Mouse (Mus musculus) left cerebral cortex, adult 8-10 months (tissue): ENCODE measurements around the gene Hemk1. TPM values are rescaled to one million over a fixed set of nuclear protein-coding genes. Genes with fewer than 3 reads are reported as not detected.

Experiments
- DNase-seq, 2 experiments: peaks; one replicate each; pipeline ENCODE4 v3.0.0; 2022; ENCODE audit warnings: low spot score in 2 of 2
- total RNA-seq, 4 experiments: library from RNA; stranded (reverse); gene quantifications; 2 replicates each; pipeline ENCODE4 v1.2.4; 2022

Gene Hemk1
- total RNA-seq, 4 experiments from 2014 or later: 14.9 to 20.6 (median 18.7) TPM

DNA sequence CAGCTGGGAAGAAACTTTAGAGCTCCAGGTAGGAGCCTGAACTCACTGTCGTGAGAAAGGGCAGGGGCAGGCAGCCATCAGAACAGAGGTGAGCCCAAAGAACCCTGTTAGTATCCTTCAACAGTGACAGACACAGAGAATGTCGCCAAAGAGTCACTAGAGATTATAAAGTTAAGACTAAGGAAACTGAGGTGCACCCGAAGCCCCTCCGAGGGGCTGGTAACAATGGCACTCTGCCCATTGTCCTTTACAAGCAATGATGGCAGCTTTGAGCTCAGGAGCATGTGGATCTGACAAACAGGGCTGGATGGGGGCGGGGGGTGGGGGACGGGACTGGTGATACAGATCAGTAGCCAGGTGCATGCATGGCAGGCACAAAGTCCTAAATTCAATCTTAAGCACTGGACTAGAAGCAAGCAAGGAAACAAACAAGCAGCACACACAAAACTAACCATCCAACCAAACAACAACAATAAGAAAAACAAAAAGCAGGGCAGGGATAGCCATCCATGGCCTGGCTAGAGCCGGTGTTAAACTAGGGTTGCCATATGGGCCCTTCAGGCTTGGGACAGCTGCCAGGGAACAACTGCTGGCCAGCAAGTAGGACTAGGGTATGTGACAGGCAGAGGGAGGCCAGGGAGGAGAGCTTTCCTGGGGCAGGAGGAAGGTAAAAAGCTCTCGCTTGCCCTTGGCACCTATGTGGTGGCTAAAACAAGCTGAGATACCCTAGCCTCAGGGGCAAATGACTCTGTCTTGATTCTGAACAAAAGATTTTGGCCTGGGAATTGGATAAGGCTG lies 5.2 kb upstream of the Hemk1 start:
- DNase-seq: no peak

DNA sequence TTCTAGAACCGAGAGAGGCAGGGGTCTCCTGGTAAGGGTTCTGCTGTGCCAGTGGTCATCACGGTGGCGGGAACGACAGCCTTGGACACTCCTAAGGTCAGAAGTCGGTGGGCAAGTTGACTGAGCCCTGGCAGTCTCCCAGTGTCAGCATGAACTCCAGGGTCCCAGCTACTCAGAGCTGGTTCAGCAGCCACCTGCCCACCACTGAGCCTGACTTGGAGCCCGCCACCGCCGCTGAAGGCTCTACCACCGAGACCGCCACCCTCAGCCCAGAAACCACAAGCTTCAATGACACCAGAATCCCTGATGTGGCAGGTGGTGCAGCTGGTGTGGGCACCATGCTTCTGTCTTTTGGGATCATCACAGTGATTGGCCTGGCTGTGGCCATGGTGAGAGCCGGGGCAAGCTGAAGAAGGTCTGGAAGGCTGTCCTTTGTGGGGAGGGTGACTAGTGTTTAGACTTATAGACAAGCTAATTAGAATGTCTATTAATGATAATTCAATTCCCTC lies 4.1 kb upstream of the Hemk1 start:
- no peak for DNase-seq

DNA sequence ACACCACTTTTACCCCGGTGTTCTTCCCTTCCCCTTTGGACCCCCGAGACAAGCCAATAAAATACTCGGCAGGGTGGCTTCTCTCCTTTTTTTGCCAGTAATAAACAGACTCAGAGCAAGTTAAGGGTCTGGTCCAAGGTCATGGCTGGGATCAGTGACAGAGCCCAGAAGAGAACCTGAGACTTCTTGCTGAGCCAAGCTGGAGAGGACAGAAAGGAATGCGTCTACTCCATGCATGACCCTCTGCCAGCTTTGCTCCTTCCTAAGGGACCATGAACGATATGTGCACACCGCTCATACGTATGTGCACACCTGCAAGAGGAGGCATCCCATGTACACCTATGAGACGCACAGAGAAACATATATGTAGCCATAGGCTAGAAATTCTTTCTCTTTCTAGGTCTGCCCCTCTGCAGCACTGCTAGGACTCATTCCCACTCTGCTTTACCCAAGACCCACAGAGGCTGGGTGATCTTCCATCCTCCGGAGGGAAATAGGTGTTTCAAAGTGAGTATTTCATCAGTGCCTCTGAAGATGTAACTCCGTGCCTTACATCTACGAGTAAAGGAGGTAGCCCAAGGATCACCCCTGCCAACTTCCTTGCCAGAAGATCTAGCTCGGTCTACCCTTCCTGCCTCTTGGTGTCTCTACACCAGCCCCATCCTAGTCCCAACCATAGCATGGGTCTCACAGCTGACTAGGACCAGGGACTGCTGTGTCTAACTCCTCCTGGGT lies 2.9 kb upstream of the Hemk1 start:
- no peak for DNase-seq

DNA sequence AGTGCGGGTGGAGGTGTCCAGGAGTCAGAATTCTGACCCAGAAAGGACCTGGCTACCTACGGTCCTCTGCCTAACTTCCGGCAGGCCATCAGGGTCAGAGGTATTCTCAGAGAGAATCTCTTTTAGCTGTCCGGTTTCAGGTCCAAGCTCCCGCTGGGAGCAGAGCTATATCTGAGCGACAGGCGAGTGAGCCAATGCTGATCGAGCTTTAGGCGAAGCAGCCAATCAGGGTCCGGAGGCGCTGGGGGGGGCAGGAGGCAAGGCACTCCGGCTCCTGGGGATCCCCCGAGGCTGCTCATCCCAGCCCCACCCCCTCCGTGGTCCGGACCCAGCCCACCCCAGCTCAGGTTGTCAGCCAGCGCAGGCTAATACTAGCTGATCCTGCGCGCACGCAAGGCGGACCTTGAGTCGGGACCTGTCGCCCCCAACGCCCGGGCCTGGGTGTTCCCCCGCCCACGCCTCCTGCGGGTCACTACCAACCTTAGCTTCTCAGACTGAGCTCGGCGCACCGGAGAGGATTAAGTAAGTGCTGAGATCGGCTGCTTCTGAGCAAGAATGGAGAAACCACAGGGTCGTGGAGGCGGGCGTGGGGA lies 2.2 kb upstream of the Hemk1 start, which contains the start of gene 6430571L13Rik:
Gene 6430571L13Rik, plus strand, starts transcription at position 336 of the 593 bp plus-strand sequence.
- DNase-seq: peak; percentile 87 to 89

DNA sequence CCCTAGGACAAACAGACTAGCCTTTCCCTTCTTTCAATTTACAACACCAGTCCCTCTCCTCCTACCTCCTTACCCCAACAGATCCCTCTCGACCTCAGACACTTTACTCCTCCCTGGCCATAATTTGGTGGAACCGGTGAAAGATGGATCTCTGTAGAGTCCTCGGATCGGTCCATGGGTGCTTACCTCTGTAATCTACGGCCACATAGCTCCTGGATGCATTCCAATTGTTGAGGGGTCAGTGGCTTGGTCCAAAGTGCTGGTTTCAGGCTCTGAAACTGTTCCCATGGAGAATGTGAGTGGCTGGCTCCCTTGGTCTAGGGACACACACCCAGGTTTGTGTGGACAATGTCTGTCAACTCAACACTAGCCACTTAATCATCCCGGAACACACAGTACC lies 1.8 kb downstream of the Hemk1 start:
- no peak for DNase-seq

DNA sequence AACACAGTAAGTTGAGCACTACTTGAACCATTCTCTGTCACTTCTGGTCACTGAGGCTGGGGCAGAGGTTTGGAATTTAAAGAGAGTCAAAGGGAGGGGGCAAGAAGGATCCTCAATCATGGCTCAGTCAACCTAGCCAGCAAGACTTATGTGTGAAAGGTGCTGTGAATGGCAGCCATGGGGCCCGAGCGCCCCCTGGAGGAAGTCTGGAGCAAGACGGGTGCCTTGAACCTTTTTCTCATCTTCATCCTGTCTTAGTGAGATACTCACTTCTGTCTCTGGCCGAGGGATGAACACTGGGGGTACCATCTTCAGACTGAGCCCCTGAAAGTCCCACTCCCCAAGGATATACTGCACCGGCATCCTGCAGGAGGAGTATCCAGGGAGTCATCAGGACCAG lies 2.2 kb downstream of the Hemk1 start:
- peak in 1 of 2 experiments; percentile 60 for DNase-seq

DNA sequence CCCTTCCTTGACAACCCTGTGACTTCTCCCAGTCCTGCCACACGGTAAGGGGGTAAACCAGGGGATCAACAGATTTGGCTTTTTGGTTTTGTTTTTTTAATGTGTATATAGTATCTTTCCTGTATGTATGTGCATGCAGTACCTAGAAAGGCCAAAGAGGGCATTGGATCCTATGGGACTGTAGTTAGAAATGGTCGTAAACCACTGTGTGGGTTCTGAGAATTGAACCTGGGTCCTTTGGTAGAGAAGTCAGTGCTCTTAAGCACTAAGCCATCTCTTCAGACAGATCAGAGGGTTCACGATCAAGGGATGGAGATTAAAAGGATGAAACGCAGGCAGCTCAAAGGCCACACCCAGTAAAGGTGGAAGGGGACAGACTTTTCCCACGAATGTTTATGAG lies 3.1 kb downstream of the Hemk1 start:
- DNase-seq: no peak

DNA sequence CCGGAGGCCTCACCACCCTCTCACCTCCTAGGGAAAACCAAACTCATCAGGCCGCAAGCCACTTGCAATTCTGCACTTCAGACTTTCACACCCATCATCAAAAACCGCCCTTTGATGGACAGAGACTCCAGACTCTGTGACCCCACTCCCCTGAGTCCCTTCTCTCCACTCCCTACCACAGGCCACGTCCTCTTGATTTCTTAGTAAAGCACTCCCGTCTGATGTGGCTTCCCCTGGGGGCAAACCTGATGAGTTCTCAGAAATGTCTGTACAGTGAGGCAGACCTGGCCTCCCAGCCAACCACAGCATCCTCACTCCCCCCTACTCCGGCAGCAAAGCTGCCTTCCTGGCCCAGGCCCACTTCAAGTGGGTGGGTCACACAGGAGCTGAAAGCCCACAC lies 3.8 kb downstream of the Hemk1 start:
- no peak for DNase-seq

DNA sequence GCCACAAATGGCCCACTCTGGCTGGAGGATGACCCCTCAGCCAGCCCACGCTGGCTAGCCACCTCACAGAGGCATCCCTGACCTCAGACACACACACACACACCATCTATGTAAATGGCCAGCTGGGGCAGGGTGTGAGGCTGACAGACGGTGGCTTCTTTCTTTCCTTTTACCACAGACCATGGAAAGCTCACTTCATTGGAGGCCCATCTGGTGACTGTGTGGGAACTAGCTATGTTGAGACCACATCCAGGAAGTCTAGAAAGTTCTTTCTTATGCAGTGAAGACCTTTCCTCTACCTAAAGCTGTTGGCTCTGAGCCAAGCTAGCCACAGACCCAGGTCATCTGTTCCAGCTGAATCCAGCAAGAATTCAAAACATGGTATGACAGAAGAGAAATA lies 4.5 kb downstream of the Hemk1 start:
- no peak for DNase-seq

DNA sequence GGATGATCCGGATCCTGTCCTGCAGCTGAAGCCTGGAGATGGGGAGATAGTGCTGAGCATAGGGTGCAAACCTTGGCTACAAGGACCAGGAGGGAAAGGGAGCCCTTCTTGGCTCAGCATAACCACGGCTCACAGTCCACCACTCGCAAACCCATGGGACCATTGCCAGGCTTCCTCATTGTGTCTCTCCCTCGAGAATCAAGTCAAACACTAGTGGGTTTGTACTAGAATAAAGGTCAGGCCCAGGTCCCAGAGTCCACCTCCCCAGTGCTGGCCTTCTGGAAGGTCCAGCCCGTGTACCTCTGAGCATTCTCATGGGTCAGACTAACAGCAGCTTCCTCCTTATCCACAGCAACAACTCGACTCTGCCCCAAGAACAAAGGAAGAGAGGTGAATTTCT lies 7.4 kb downstream of the Hemk1 start:
- DNase-seq: no peak

DNA sequence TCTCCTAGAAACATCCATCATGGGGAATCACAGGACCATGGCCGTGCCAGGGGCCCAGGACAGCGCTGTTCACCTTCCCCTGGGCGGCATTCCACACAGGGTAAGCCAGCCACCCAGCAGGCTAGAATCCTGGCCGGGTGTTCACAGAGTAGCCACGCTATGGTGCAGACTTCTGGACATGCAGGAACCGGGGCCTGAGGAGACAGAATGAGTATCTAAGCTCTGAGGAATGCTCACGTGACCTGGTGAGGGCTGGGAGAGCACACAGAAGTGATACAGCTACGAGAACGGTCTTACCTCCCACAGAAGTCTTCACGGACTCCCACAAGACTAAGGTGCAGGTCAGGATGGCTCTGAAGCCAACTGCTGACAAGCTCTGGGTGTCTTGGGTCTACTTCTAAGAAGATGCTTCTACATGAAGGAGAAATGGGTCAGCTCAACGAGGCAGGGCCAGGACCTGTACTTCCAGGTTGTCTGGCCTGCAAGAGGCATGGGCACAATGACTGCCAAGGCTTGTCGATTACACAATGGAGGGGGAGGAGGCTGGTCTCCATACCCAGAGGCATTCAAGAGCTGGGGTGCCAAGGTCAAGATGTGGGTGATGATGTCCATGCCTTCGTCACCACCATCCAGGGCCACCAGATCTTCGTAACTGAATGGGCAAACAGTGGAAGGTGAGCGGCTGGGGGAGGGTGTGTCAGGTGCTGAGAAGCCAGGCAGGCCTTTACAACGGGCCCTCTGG lies 10.1 kb downstream of the Hemk1 start:
- DNase-seq: no peak

DNA sequence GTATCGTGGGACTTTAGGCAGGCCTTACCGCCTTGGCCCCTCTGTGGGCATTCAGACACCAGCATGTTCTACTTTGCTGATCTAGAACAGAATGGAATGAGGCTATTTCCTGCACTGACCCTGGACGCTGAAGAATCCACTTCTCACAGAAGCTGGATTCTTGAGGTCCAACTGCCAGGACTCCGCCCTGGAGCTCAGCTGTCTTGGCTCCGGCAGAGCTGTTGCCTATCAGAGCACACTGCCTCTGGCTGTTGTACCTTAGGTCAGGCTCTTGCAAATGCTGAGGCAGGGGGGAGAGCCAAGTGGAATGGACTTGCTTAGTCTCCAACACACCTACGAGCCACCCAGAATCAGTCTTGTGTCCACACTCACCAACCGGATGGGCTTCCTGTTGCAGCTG lies 12.2 kb downstream of the Hemk1 start:
- DNase-seq: no peak

DNA sequence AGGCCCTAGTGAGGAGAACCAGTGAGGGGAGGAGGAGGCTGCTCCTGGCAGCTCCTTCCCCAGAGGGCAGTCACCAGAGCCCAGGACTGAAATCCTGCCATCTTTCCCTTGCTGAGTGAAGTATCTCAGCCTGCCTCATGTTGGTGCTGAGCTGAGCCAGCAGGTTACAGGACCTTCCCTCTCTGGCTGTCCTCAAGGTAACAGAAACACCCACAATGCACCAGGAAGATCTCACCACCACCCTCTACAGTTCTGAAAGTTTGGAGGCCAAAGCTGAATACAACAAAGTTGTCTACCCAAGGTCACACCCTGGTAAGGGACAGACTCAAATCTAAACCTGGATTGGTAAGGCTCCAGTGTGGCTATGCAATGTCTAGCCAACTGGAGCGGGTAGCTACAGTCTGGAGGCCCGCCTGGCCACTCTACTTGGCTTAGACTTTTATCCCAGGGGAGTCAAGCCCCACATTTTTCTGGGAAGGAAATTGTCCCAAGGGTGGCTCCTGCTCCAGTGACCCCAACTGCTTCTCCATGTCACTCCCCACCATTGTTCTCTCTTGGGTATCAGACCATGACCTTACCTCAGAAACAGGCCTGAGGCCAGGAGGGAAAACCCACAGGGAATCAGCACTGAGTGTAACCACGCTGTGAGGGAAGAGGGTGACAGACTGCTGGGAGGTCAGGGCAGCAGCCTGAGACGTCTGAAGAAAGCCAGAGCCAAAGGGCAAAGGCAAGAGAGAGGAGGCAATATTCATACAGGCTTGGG lies 13.2 kb downstream of the Hemk1 start:
- no peak for DNase-seq

DNA sequence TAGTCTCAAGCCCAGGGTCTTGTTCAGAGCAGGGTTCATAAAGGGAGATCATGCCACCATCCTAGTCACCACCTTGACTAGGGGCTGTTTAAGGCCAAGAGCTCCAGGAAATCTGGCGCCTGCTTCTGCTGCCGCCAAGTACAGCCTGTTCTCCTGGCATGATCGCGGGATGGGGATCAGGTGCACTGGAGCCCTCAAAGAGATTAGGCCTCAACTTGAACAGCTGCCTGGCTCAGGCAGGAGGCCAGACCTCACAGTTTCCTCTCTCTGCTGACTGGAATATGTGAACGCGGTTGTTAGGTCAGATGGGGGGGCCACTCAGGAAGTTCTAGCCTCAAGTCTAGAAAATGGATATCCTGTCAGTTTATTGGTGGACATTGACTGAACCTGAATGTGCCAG lies 14.6 kb downstream of the Hemk1 start:
- DNase-seq: no peak

DNA sequence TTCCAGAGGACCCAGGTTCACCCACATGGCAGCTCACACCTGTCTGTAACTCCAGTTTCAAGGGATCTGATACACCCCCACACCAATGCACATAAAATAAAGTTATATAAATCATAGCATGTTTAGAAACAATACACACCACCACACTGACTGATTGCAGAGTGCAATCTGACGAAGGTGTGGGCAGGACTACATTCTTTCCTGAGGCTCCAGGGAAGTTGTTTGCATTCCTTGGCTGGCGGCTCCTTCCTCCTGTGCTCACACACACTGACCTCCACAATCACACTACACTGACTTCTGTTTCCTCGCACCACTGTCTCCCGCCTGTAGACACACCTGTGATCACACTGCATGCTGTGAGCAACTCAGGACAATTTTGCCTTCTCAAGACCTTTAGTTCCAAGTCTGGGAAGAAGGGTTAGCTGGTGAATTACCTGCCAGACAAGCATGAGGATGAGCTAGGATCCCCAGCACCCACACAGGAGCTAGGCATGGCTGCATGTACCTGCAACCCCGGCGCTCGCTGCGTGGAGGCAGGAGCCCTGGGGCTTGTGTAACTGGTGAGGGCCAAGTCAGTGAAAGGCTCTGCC lies 15.6 kb downstream of the Hemk1 start:
- DNase-seq: no peak

DNA sequence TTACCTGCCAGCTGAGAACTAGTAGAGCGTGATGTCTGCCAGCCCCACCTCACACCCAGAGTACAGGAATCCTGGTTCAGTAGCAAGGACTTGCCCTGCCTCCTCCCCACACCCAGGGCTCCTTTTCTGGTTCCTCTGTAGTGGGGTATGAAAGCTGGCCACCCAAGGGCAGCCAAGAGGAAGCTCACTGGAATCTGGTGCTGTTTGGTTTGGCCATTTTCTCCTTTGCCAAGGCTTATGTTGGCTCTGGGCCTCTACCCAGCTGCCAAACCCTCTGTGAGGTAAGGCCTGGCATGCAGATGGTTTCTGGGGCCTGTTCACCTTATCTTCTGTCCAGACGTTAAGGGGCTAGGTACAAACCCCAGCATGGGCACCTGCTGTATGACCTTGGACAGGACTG lies 22.4 kb downstream of the Hemk1 start:
- DNase-seq: no peak

DNA sequence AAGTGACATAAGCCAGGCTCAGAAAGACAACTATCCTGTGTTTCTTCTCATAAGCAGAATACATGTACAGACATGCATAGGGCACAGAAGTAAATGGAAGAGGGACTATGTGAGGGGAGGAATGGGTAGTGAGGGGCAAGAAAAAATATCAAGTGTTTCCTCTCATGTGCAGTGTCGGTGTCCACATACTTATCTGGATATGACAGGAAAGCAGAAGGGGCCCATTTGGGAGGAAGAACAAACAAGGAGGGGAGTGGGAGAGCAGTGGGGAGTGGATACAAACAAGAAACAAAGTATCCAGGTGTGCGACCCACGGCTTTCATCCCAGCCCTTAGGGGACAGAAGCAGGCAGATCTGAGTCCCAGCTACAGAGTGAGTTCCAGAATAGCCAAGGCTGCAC lies 24.2 kb downstream of the Hemk1 start:
- no peak for DNase-seq

DNA sequence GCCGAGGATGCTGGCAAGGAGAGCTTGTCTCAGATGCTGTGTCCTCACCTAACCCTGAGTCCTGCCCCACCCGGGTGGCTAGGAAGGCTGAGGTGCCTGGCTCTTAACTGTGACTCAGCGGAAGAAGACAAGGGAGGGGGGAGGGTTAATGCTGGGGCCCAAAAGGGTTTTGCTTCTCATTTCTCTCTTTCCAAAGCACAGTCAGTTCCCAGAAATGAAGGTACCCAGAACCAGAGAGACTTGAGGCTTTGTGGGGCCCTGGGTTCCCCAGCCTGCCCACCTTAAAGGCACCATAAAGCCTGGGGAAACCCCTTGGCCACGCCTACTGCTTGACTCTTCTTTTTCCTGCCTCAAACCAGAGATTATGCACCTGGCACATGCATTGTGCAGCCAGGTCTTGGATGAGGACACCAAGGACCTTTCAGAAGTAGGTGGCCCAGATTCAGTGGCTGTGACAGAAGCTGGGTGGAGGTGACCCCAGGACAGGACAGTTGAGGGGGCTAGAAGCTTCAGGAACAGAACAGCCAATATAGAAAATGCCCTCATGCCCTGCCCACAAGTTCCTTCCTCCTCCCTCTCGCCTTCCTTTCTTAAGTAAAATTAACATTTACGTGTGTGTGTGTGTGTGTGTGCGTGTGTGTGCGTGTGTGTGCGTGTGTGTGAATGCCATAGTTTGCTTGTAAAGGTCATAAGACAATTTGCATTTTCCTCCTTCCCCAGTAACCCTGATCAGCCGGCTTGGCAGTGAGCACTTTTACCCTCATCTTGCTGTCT lies 25.2 kb downstream of the Hemk1 start:
- DNase-seq: no peak

DNA sequence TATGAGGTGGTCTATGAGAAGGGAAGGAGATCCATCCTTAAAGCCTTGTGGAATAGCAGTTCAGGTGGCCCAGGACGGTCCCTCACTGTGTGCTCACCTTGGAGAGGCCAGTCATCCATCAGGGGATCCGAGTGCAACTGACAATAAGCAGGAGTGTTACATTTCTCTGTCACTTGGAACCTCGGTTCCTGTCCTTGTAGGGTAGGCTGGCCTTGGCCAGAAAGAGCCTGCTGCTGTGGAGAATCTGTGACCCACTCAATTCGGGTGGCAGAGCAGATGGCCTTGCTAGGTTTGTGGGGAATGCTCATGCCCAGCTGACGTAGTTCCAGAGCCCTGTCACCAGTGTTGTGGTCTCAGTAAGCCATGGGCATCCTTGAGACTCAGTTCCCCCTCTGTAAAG lies 28.6 kb downstream of the Hemk1 start:
- no peak for DNase-seq

DNA sequence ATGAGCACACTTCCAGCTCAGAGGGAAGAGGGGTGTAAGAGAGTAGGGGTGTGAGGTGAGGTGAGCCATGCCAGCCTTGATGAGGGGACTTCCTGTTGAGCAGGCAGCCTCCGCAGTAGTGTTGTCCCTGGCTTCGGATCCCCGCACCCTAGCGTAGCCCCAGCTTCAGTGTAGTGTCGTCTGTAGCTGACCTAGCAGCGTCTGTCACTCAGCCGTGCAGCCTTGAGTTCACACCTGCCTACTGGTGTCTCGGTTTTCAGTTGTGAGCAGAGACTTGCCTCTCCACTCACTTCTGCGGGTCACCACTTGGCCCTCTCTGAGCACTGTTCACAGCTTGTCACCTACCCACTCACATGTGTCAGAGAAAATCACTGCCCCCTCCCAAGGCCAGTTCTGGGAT lies 29.0 kb downstream of the Hemk1 start:
- no peak for DNase-seq
